Mouse (Mus musculus) urinary bladder, adult 2 months (tissue): ENCODE measurements around the gene Mex3a. TPM values are rescaled to one million over a fixed set of nuclear protein-coding genes. Genes with fewer than 3 reads are reported as not detected.

Experiments
- DNase-seq: peaks from one replicate; pipeline ENCODE4 v3.0.0; 2022; ENCODE audit warnings: low spot score
- polyA plus RNA-seq: library from polyadenylated mRNA; depleted of rRNA; stranded (reverse); fragments of >200 nt; gene quantifications from 2 replicates; pipeline ENCODE4 v1.2.3, GENCODE M21; 2012

Mex3a gene
- polyA plus RNA-seq, 1 experiment: 1.8 TPM

DNA sequence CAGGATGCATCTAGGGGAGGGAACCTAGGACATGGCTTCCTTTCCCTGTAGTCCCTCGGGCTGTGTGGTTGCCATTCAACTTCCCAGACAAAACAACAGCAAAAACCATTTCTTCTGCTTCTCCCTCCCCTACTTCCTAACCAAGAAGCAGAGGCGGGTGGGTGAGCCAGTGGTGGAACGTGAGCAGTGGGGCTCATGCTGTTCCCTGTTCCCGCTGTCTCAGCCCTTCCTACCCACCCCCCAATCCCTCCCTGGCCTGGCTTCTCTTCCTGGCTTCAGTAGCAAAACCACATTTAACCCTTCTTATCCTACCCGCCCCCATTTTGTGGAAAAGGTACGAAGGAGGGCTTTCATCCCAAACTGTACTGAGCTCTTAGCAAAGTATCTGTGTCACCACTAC is 27.1 kb upstream of the Mex3a start:
- DNase-seq: no peak

DNA sequence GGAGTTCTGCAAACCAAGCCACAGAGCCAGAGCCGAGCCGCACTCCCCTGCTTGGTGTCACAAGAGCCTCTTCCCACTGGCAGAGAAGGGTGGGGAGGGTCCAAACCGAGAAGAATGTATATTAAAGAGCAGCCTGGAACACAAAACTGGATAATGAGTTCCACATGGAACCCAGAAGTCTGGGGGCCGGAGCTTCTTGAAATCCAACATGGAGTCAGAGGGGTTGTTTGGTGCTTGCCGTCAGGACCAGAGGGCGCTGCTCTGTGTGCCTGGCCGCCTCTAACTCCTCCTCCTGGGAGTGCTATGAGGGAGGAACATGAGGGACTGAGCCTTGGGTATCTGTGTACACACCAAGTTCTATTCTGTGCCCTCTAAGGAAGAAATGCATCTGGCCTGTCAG is 26.4 kb upstream of the Mex3a start:
- no peak for DNase-seq

DNA sequence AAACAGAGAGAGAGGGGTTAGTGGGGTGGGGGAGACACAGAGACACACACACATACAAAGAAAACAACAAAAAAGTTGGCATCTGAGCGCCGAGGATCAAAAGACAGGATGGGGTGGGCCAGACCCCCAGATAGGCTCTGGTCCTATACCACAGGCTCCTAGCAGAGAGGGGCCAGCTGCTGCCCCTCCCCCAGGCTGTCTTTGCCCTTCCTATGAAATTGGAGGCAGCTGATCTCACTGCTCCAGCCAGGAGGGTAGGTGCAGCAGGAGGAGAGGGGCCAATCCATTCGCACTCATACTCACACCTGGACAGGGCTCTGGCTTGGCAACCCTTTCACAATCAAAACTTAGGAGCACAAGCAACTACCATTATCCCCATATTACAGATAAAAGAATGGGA is 22.9 kb upstream of the Mex3a start:
- no peak for DNase-seq

DNA sequence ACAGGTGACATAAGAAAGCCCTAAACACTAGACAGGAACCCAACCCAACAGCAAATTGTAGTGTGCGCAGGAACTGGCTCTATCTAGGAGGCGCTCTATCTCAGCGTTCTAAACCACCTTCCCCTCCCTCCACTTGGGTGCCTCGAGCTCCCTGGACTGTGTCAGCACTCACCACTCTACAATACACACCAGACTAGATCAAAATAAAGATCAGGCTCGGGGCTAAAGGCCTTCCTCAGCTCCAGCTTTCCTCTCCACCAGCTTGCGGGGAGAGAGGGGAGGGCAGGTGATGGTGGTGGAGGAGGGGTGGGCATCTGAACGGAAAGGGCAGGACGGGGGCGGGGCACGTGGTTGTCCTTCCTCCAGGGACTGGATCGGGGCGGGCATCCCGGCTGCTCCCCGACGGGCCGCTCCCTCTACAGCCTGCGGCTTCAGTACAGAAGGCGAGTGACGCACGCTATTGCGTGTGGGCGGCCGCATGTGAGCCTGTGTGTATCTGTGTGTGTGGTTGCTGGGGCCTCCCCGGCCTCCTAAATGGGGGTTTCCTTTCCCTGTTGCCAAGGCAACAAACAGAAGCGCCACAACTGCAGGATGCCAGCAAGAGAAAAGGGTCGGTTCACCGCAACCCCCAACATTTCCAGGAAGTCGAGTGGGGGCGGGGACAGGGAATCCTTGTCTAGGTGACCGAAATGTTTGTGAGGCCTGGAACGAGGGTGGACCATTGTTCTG is 22.3 kb upstream of the Mex3a start, which contains the start of gene Lmna:
Gene Lmna, minus strand, starts transcription at position 265 of the 729 bp plus-strand sequence.
- DNase-seq: peak; percentile 86

DNA sequence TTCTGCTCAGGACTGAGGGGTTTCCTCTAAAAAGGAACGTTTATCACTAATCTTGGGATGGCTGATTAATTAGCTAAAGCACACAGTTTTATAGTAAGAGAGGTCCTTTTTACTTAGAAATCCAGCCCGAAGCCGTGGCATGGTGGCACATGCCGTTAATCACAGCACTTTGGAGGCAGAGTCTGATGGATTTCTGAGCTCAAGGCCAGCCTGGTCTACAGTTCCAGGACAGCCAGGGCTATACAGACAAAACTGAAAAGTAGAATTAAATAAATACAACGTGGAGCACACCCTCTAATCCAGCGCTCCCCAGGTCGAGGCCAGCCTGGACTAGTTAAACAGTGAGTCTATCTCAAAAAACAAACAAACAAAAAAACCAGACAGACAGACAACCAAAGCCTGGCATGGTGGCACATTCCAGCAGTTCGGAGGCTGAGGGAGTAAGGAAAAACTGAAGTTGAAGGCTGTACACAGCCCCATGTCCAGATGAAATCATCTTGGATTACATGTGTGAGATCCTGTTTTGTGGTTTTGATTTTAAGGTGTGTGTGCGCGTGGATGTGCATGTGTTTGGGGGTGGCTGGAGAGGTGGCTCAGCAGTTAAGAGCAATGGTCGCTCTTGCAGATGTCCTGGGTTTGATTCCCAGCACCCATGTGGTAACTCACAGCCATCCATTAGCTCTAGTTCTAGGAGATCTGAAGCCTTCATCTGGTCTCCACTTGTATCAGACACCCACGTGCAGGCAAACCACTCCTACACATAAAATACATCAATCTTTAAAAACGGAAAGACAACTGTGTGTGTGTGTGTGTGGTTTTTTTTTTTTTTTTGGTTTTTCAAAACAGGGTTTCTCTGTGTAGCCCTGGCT is 21.5 kb upstream of the Mex3a start:
- DNase-seq: no peak

DNA sequence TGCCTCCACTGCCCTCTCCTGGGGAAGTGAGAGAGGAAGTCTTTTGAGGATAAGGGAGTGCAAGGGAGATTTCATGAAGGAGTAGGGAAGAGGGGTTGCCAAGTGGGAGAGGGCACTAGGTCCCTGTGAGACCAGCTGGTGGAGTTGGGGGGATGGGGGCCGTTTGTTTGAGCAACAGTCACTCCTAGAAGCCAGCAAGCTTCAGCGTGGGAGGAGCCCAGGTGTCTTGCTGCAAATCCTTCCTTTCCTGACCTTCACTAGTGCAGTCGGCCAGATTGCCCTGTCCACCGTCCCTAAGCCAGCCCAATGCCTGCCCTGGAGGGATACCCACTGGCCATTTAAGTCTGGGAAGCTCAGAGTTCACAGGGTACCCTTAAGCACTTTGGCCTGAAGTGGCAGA is 20.6 kb upstream of the Mex3a start:
- no peak for DNase-seq

DNA sequence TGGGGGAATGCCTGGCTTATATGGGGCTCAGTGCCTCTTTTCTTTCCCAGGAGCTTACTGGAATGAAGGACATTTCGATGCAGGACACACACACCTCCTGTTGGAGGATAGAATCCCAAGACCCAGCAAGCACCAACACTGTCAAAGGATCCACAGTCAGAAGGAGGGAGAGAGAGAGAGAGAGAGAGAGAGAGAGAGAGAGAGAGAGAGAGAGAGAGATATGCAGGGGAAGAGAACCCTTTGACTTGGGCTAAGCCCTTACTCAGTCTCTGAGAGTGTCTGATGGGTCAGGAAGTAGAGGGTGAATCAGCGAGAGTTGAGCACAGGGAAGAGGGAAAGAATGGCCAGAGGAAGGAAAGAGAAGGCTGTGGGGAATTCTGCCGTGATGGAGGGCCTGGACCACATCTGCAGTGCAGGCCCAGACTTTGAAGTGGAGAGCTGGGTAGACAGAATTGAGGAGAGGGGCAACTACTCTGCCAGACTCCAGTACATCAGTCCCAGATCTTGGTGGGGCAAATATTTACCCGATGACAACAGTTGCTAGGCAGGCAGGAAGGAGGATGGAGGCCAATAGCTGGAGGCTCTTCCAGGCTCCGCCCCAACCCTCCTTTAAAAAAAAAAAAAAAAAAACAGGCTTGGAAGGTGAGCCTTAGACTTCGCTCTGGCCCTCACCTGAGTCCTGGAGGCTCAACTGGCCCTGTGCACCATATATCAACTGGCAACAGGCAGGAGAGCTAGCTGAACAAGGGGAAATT is 19.9 kb upstream of the Mex3a start:
- DNase-seq: no peak

DNA sequence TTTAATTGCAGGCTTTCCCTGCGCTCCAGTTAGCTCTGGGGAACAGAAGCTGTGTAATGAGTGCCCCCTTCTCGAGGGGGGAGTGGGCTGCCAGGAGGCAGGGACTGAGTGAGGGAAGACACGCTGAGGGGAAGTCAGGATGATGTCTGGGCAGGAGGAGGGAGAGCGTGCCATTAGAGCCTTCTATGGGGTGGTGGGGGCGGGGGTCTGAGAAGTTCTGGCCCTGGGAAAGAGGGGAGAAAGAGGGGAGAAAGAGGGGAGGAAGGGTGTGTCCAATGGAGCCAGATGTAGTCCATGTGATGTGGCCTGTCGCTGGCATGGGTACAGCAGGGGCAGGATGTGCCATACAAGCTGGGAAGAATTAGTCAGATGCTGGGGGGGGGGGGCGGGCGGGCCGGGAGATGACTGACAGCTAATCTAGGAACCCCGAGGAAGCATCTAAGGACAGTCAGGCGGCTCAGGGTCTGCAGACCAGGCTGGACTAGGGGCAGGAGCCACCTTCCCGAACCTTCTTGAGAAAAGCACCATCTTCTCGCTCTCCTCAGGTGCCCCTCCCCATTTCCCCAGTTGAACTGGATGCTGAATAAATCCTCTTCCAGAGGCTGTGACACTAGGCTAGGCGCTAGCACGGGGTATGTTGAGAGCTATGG is 19.2 kb upstream of the Mex3a start:
- DNase-seq: no peak

DNA sequence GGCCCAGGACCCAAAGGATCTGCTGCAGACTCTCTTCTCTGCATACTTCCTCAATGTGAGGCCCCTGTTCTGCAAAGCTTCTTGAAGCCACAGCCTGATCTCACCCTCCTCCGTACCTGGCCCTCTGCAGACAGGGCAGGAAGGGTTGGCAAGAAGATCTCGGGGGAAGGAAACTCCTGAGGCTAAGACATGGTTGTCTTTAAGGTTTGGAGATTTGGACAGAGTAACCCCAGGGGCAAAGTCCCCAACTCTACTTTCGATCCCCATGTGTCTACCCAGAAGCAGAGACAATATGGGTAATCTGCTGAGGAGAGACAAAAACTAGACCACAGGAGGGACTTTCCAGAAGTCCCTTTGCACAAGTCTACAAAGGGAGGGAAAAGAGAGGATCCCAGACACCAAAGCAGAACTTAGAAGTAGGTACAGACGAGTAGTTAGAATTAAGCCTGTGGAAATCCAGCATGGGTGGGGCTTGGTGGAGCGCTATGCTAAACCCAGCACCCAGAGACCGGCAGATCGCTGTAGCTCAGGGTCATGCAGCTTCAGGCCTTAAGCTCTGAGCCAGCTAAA is 18.6 kb upstream of the Mex3a start:
- no peak for DNase-seq

DNA sequence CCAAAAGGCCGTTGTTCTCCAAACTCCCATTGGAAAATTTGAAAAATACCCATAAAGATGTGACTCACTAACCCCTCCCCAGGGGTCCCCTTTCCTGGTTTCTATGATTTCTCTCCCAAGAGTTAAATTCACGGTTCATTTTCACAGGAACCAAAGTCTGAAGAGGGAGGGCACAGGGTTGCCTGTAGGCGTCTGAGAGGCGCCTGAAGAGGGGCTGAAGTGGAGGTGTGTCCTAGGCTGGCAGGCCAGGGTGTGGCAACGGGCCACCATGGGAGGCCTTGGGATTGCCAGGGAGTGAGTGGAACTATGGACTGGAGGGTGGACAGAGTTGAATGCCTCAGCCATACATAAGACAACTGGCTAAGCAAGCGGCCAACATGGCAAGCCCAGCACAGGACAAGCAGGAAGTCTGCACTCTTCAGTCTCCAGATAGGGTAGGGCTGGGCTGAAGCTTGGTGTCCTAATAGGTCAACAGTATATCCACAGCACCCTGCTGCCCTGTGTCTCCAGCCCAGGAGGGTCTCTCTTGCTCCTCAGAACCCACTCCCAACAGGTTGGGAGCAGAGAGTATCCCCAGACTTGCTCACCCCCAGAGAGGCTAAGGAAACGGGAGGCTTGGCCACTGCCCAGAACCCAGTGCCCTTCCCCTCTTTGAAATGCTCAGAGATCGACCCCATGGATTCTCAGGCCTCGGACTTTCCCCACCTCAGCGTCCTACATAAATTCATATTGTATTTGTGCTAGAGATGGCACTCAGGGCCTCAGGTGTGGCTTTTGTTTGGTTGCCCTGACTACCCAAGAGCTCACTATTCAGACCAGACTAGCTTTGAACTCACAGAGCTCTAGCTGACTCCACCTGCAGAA is 17.7 kb upstream of the Mex3a start:
- no peak for DNase-seq

DNA sequence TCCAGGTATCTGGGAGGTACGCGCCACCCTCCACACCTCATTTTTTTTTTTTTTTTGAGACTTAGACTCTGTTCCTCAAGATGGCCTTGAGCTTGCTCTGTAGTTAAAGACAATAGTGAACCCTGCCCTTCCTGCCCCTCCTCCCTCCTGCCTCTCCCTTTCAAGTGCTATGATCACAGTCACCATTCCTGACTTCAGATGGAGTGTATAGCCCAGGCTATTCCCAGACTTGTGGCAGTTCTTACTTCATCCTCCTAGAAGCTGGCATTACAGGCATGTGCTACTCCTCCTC is 17.2 kb upstream of the Mex3a start:
- no peak for DNase-seq

DNA sequence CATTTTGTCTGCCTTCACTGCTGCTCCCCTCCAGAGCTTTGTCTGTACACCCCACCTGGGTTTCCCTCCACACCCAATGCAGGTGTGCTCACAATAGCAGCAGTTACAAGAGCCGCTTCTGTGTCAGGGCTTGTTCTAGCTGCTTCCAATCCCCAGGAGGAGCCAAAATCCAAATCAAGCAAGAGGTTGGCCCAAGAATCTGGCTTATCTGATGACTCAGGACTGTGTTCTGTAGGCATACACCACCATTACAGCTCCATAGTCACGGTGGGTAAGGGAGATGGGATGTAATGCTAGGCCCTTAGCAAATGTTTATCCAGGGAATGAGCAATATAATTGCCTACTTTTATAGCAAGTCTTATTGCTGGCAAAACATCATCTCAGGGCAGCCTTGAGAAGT is 15.8 kb upstream of the Mex3a start:
- DNase-seq: no peak

DNA sequence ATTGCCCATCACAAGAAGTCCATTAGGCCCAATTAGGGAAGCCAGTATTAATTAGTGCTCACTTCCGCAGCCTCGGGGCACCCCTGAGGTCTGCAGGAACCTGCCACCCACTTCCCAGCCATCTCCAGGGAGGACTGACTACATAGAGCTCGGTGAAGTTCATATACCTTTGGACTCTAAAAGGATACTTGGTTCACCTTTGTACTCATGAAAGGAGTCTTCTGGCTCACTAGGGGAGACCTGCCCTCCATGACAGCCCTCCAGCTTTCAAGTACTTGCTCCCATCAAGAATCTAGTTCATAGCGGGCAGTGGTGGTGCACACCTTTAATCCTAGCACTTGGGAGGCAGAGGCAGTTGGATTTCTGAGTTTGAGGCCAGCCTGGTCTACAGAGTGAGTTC is 13.8 kb upstream of the Mex3a start:
- no peak for DNase-seq

DNA sequence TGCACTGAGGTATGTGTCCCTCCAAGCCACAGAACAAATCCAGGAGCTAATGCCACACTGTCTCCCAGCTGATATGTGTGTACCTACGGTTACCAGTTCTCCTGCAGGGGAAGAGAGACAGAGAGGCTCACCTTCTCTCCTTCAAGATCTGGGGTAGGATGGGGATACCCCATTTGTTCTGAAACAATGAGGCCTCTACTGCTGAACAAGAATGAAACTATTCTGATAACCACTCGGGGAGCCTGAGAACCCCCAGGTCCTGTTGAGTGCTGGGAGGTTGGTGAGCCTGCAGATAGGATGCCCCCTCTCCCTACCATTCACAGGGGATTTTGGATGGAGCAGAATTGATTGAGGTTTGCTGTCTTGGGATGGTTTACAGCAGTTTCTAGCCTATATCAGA is 12.1 kb upstream of the Mex3a start:
- no peak for DNase-seq

DNA sequence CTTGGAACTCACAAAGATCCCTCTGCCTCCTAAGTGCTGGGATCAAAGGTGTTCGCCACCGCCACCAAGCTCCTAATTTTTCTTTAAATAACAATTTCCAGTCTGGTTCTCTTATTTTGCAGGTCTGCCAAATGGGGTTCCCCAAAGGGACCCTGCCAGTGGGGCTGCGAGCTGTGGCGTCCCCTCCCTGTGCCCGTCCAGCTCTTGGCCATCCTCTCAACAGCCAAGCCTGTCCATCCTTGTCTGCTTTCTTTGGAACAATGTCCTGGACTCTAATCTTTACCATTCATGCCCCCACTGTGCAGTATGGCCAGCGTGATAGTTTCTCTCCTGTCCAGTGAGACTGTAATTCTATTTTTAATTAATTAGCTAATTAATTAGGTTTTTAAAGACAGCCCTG is 11.0 kb upstream of the Mex3a start:
- DNase-seq: no peak

DNA sequence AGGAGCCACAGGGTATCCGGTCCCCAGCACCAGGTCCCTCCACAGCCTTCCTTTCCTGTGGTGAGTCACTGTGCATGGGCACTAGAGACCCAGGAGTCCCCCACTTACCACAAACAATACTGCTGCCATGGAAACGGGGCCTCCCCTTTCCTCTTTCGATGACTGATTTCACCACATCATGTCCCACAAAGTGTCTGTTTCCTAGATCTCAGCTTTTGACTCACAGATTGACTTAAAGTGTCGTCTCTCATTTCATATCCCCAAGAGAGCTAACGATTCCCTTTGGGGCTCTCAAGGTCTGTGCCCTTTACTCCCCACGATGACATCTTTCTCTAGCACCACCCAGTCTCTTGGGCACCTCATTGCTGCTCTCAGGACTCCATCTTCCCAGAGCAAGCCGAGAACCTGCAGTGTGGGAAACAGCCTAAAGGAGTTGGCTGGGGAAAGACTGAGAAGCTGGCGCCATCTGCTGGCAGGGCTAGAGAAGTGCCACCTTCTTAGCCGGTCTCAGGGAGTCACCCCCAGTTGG is 10.3 kb upstream of the Mex3a start:
- peak; percentile 67 for DNase-seq

DNA sequence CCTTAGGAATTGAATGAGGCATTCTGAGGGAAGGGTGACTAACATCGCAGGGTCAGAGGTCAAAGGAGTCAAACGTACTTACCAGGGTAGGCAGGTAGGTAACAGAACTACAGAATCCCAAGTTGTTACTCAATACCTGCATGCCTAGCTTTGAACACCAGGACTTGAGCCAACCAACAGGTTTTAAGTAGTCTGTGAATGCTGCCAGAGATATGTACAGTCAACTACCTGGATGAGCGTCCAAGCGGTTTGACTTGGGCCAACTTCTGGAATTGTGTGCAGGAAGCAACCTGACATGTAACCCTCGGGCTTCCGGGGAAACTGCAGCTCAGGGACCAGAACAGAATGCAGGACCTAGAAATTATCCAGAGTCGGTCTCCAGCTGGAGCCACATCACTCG is 9.2 kb upstream of the Mex3a start:
- no peak for DNase-seq

DNA sequence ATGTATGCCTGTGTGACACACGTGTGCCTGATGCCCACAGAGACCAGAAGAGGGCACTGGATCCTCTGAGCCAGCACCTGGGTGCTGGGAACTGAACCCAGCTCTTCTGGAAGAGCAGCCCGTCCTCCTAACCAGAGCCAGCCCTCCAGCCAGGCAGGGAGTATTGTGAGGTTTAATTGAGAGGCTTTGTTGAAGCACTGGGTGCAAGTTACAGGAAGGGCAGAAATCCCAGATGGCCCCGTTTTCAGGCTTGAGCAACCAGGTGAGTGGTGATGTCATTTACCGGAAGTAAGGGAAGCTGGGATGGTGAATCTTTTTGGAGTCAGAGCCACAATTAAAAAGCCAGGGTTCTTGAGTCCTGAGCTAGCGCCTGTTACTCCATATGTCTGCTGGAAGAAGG is 7.2 kb upstream of the Mex3a start:
- no peak for DNase-seq

DNA sequence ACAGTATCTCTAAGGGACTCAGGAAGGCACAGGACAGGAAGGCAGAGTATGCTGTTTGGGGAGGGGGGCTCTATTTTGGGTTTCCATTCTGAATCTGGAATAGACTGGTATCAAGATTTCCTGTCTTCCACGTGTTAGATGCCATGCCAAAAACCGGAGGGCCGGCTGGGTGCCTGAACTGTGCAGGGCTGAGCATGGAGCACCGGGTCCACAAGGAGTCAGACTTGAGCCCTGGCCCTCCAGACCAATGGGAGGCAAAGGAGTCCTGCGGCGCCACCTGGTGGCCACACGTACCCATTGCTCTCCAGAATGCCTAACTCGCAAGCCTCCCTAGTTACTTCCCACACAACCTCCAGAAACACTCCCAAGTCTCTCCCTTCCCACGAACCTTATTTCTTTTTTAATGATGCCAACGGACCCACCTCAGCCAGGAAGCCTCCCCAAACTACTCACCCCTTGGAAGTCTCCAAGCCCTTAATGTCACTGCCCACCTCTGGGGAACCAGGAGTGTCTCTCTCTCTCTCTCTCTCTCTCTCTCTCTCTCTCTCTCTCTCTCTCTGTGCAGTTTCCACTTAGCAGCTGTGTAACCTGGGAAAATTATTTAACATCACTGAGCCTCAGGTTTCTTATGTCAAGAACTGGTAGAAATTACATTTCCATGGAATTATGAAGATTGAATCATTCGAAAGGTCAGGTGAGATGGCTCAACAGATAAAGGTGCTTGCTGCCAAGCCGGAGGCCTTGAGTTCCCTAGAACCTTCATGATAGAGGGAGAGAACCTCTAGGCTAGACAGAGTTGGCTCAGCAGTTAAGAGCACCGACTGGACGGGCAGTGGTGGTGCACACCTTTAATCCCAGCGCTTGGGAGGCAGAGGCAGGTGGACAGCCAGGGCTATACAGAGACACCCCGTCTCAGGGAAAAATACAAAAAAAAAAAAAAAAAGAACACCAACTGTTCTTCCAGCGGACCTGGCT is 5.8 kb upstream of the Mex3a start:
- peak; percentile 67 for DNase-seq
